In genomic region chr11:40851361-40851760, GRCm38 (mm10) we compare ENCODE assay signal across 17 mouse cellular contexts.
DNase-seq lines count a peak whose midpoint lies in the region; ATAC-seq and TF ChIP-seq lines count a peak whose summit lies in the region.
"Had no signal": no experiment of that assay in that cellular context is flagged by ENCODE, and none has a peak within 500 bp of the region (broad histone marks: within the 10 kb centered on the region; RNA-seq: fewer than 3 reads in every experiment).

No protein-coding gene starts in this region.

- H3K27ac ChIP-seq in forebrain, postnatal 0 days (ENCODE audit: low read depth, low read length): no peak overlapping the region
- H3K27ac ChIP-seq in forebrain, embryonic 13.5 days: no peak overlapping the region
- H3K27ac ChIP-seq in kidney, postnatal 0 days: peak overlapping the region; percentile 57; the same call in 1 of the 2 replicates
- 0 out of 2 replicates have a peak overlapping the region, but pooled peaks have one; percentile 18 for H3K27ac ChIP-seq in heart, embryonic 12.5 days (ENCODE audit: poor library complexity, severe bottlenecking)
- H3K27ac ChIP-seq in intestine, embryonic 15.5 days: peak overlapping the region; percentile 63; the same call in 1 of the 2 replicates
- H3K27ac ChIP-seq in hindbrain, embryonic 13.5 days: no peak overlapping the region
- H3K27ac ChIP-seq: layer of hippocampus, adult 2 months; midbrain, embryonic 12.5 days had no signal

- no peak overlapping the region for H3K4me2 ChIP-seq in forebrain, postnatal 0 days (ENCODE audit: low read depth)
- no peak overlapping the region for H3K4me2 ChIP-seq in forebrain, embryonic 13.5 days
- H3K4me2 ChIP-seq in kidney, postnatal 0 days (ENCODE audit: low read length): no peak overlapping the region
- no peak overlapping the region for H3K4me2 ChIP-seq in heart, embryonic 12.5 days
- no peak overlapping the region for H3K4me2 ChIP-seq in intestine, embryonic 15.5 days (replicated peaks)
- no peak overlapping the region for H3K4me2 ChIP-seq in hindbrain, embryonic 13.5 days
- H3K4me2 ChIP-seq: midbrain, embryonic 12.5 days had no signal

- 86% methylated on average over 1 of the region's 1 CpGs for WGBS in forebrain, postnatal 0 days
- WGBS in forebrain, embryonic 13.5 days: 92% methylated on average over 1 of the region's 1 CpGs
- 69% methylated on average over 1 of the region's 1 CpGs for WGBS in kidney, postnatal 0 days
- WGBS in heart, embryonic 12.5 days: 61% methylated on average over 1 of the region's 1 CpGs
- WGBS in intestine, embryonic 15.5 days: 78% methylated on average over 1 of the region's 1 CpGs
- 96% methylated on average over 1 of the region's 1 CpGs for WGBS in hindbrain, embryonic 13.5 days

- H3K36me3 ChIP-seq in forebrain, postnatal 0 days (ENCODE audit: insufficient read depth): no peaks in the 10 kb centered on the region
- H3K36me3 ChIP-seq in forebrain, embryonic 13.5 days (ENCODE audit: poor library complexity, severe bottlenecking): no peaks in the 10 kb centered on the region
- H3K36me3 ChIP-seq in kidney, postnatal 0 days (ENCODE audit: insufficient read depth, low read length): no peaks in the 10 kb centered on the region
- no peaks in the 10 kb centered on the region for H3K36me3 ChIP-seq in heart, embryonic 12.5 days
- no peaks in the 10 kb centered on the region for H3K36me3 ChIP-seq in intestine, embryonic 15.5 days
- H3K36me3 ChIP-seq in hindbrain, embryonic 13.5 days: no peaks in the 10 kb centered on the region
- H3K36me3 ChIP-seq: midbrain, embryonic 12.5 days had no signal

- H3K9ac ChIP-seq in forebrain, postnatal 0 days: no peak overlapping the region
- no peak overlapping the region for H3K9ac ChIP-seq in forebrain, embryonic 13.5 days
- no peak overlapping the region for H3K9ac ChIP-seq in kidney, postnatal 0 days (ENCODE audit: low read depth, low read length)
- H3K9ac ChIP-seq in heart, embryonic 12.5 days: no peak overlapping the region
- no peak overlapping the region for H3K9ac ChIP-seq in intestine, embryonic 15.5 days
- H3K9ac ChIP-seq in hindbrain, embryonic 13.5 days: no peak overlapping the region
- H3K9ac ChIP-seq: liver, postnatal 0 days; midbrain, embryonic 12.5 days had no signal

- TF ChIP-seq CTCF in forebrain, postnatal 0 days (IDR thresholded peaks at IDR 0.05; ENCODE audit: low read depth): no peak
- TF ChIP-seq CTCF in kidney, postnatal 0 days (IDR thresholded peaks at IDR 0.05; ENCODE audit: low read depth): no peak

- peak; percentile 29; the same call in 1 of the 2 replicates for ATAC-seq in forebrain, postnatal 0 days
- no peak for ATAC-seq in forebrain, embryonic 13.5 days
- no peak for ATAC-seq in kidney, postnatal 0 days (replicated peaks; ENCODE audit: low FRiP score, low read depth)
- ATAC-seq in heart, embryonic 12.5 days (ENCODE audit: insufficient number of reproducible peaks, low FRiP score): no peak
- no peak for ATAC-seq in intestine, embryonic 15.5 days
- no peak for ATAC-seq in hindbrain, embryonic 13.5 days (ENCODE audit: low FRiP score)
- ATAC-seq: inflammation-experienced regulatory T-cells, adult 6 months; liver, postnatal 0 days; Patski had no signal

- DNase-seq in forebrain, postnatal 0 days: no peak
- DNase-seq in kidney, postnatal 0 days (ENCODE audit: low spot score): no peak
- no peak for DNase-seq in kidney, adult 11 months
- DNase-seq in spleen, adult 18-20 months: no peak
- DNase-seq: adrenal gland, adult 2 months; cerebellum, adult 9-10 months; gastrocnemius, postnatal 36 days; liver, postnatal 0 days; right cerebral cortex, postnatal 25 days had no signal

- no peaks in the 10 kb centered on the region for H3K9me3 ChIP-seq in forebrain, postnatal 0 days (ENCODE audit: low read length)
- no peaks in the 10 kb centered on the region for H3K9me3 ChIP-seq in forebrain, embryonic 13.5 days (replicated peaks)
- H3K9me3 ChIP-seq in kidney, postnatal 0 days (replicated peaks; ENCODE audit: low read length): no peaks in the 10 kb centered on the region
- no peaks in the 10 kb centered on the region for H3K9me3 ChIP-seq in heart, embryonic 12.5 days (replicated peaks)
- no peaks in the 10 kb centered on the region for H3K9me3 ChIP-seq in intestine, embryonic 15.5 days
- no peaks in the 10 kb centered on the region for H3K9me3 ChIP-seq in hindbrain, embryonic 13.5 days
- H3K9me3 ChIP-seq: midbrain, embryonic 12.5 days had no signal

- no peak overlapping the region for H3K4me3 ChIP-seq in forebrain, postnatal 0 days (ENCODE audit: low read depth, low read length)
- no peak overlapping the region for H3K4me3 ChIP-seq in forebrain, embryonic 13.5 days
- no peak overlapping the region for H3K4me3 ChIP-seq in kidney, postnatal 0 days (replicated peaks; ENCODE audit: low read depth, low read length)
- no peak overlapping the region for H3K4me3 ChIP-seq in heart, embryonic 12.5 days
- H3K4me3 ChIP-seq in intestine, embryonic 15.5 days (replicated peaks): no peak overlapping the region
- no peak overlapping the region for H3K4me3 ChIP-seq in hindbrain, embryonic 13.5 days
- H3K4me3 ChIP-seq: layer of hippocampus, adult 2 months; midbrain, embryonic 12.5 days had no signal

- H3K27me3 ChIP-seq in forebrain, postnatal 0 days (ENCODE audit: insufficient read depth, low read length): no peaks in the 10 kb centered on the region
- H3K27me3 ChIP-seq in forebrain, embryonic 13.5 days: no peaks in the 10 kb centered on the region
- no peaks in the 10 kb centered on the region for H3K27me3 ChIP-seq in kidney, postnatal 0 days (ENCODE audit: insufficient read depth, low read length)
- no peaks in the 10 kb centered on the region for H3K27me3 ChIP-seq in heart, embryonic 12.5 days (replicated peaks)
- no peaks in the 10 kb centered on the region for H3K27me3 ChIP-seq in intestine, embryonic 15.5 days (replicated peaks)
- no peaks in the 10 kb centered on the region for H3K27me3 ChIP-seq in hindbrain, embryonic 13.5 days
- H3K27me3 ChIP-seq: midbrain, embryonic 12.5 days; Patski had no signal

- H3K4me1 ChIP-seq in forebrain, postnatal 0 days (ENCODE audit: insufficient read depth): no peaks in the 10 kb centered on the region
- H3K4me1 ChIP-seq in forebrain, embryonic 13.5 days: no peaks in the 10 kb centered on the region
- H3K4me1 ChIP-seq in kidney, postnatal 0 days (replicated peaks; ENCODE audit: insufficient read depth, low read length): no peaks in the 10 kb centered on the region
- H3K4me1 ChIP-seq in heart, embryonic 12.5 days (replicated peaks): peaks cover 9% of the 10 kb centered on the region
- no peaks in the 10 kb centered on the region for H3K4me1 ChIP-seq in intestine, embryonic 15.5 days (replicated peaks)
- H3K4me1 ChIP-seq in hindbrain, embryonic 13.5 days (replicated peaks): no peaks in the 10 kb centered on the region
- H3K4me1 ChIP-seq: midbrain, embryonic 12.5 days had no signal

Comparison
In these comparisons a context has a peak if more than half of its experiments do, and no peak if none do; other contexts are left out.
1. H3K27ac ChIP-seq: peak in kidney, postnatal 0 days (single experiment), heart, embryonic 12.5 days (single experiment) and intestine, embryonic 15.5 days (single experiment); none in forebrain, postnatal 0 days (single experiment), forebrain, embryonic 13.5 days (single experiment) and hindbrain, embryonic 13.5 days (single experiment).